8 mouse cellular contexts compared by ENCODE assay signal in genomic region chr11:95521563-95521962, GRCm38 (mm10). TPM values are rescaled to one million over a fixed set of nuclear protein-coding genes. Genes with fewer than 3 reads are reported as not detected.
A peak's percentile ranks its signal among the peaks of the same experiment; 100 is the strongest.
DNase-seq lines count a peak whose midpoint lies in the region; ATAC-seq and TF ChIP-seq lines count a peak whose summit lies in the region.

No protein-coding gene starts in this region.

- ATAC-seq in common myeloid progenitor, adult 5-6 weeks (replicated peaks; ENCODE audit: low read depth, poor library complexity, severe bottlenecking), result peak; percentile 74
- peak; percentile 81 for ATAC-seq in megakaryocyte, adult 5-6 weeks (ENCODE audit: poor library complexity, severe bottlenecking)

- H3K4me3 ChIP-seq in left cerebral cortex, adult 2 months, result peak overlapping the region; percentile 18; the same call in 1 of the 2 replicates

- H3K27ac ChIP-seq in left cerebral cortex, adult 2 months, result no peak overlapping the region

- peak; percentile 88 for TF ChIP-seq CTCF in left cerebral cortex, adult 2 months (IDR thresholded peaks at IDR 0.05)

- peak; percentile 89 for DNase-seq in ZHBTc4 (ENCODE audit: low read depth, low spot score)
- peak; percentile 71 for DNase-seq in gastrocnemius, postnatal 14 days
- peak; percentile 87 for DNase-seq in induced T-regulatory cell, adult 2 months (ENCODE audit: low read depth)
- DNase-seq in left cerebral cortex, adult 2 months (ENCODE audit: extremely low spot score in 1 of 2, low spot score in 2 of 2), result peak; percentile 75 to 83
- peak; percentile 77 to 86 for DNase-seq in right cerebral cortex, postnatal 10 days (ENCODE audit: low spot score in 2 of 2)
- peak; percentile 43 for DNase-seq in urinary bladder, postnatal 10 days (ENCODE audit: low spot score)

- intact Hi-C loops in gastrocnemius, postnatal 14 days (cut with DNase I; ENCODE audit: low total_unique reads), result no loop called here
- intact Hi-C loops in left cerebral cortex, adult 2 months (cut with DNase I), result loop anchor here (1.0 to 5.0 kb wide), 3 partner anchors 214 to 403 kb away; no protein-coding TSS in a partner anchor

RNA-seq across cellular contexts. Expression of gene Nxph3, which starts 7.2 kb away (rescaled TPM):
- not detected in 2 replicates for total RNA-seq in common myeloid progenitor, adult 5-6 weeks (2017)
- 1 to 10 TPM in 1 of 2 experiments, under 1 TPM in 1; 0.70 to 1.2 TPM for total RNA-seq in gastrocnemius, postnatal 14 days (2021)
- total RNA-seq in left cerebral cortex, adult 2 months (2021), result 10 to 100 TPM; 19.8 to 26.5 TPM
- not detected in 2 replicates for total RNA-seq in megakaryocyte, adult 5-6 weeks (2015)
- total RNA-seq in megakaryocyte, adult 5-6 weeks (2017), result not detected in 2 replicates

Comparison
In these comparisons a context has a peak if more than half of its experiments do, and no peak if none do; other contexts are left out.
1. RNA of gene Nxph3, which starts 7.2 kb away (total RNA-seq): 19.8 to 26.5 TPM in left cerebral cortex, adult 2 months; 0.70 to 1.2 TPM in gastrocnemius, postnatal 14 days, not detected in common myeloid progenitor, adult 5-6 weeks and not detected in megakaryocyte, adult 5-6 weeks; every median in the first group is over 4 times any median in the second.
2. Peak in every context shown above with its lines, with median percentiles within 50 percentile points of each other: DNase-seq.